Mouse (Mus musculus) lung, embryonic 14.5 days (tissue): Measurements from ENCODE around the gene Clcnkb. TPM values are rescaled to one million over a fixed set of nuclear protein-coding genes. Genes with fewer than 3 reads are reported as not detected.

ENCODE experiments used
- ATAC-seq: fragments of 200-750 bp; cut with Nextera tagmentation; 2 replicates; pipeline ENCODE4 v1.8.0; 2017; ENCODE audit warnings: mild to moderate bottlenecking, moderate TSS enrichment, moderate library complexity; ENCODE audit not compliant: insufficient read depth
- DNase-seq: peaks from one replicate; pipeline ENCODE4 v3.0.0-alpha.2; 2015
- H3K27ac ChIP-seq: fragments of 300-500 bp; sonication (generic); 2 replicates; pipeline ENCODE4 v1.5.1; 2014; ENCODE audit warnings: low read depth, mild to moderate bottlenecking, moderate library complexity
- H3K27me3 ChIP-seq: fragments of 300-500 bp; sonication (generic); 2 replicates; pipeline ENCODE4 v1.6.1; 2014; ENCODE audit warnings: low read length, control low read depth; ENCODE audit not compliant: insufficient read depth
- H3K36me3 ChIP-seq: fragments of 300-500 bp; sonication (generic); 2 replicates; pipeline ENCODE4 v1.6.1; 2014; ENCODE audit warnings: control low read depth; ENCODE audit not compliant: insufficient read depth
- H3K4me1 ChIP-seq: fragments of 300-500 bp; sonication (generic); 2 replicates; pipeline ENCODE4 v1.6.1; 2014; ENCODE audit warnings: antibody characterized with exemption, control low read depth; ENCODE audit not compliant: insufficient read depth
- H3K4me2 ChIP-seq: fragments of 300-500 bp; sonication (generic); 2 replicates; pipeline ENCODE4 v1.6.1; 2014; ENCODE audit warnings: mild to moderate bottlenecking
- H3K4me3 ChIP-seq: fragments of 300-500 bp; sonication (generic); 2 replicates; pipeline ENCODE4 v1.5.1; 2014; ENCODE audit warnings: low read depth, low read length
- H3K9ac ChIP-seq: fragments of 300-500 bp; sonication (generic); 2 replicates; pipeline ENCODE4 v1.6.1; 2014
- H3K9me3 ChIP-seq: fragments of 300-500 bp; sonication (generic); 2 replicates; pipeline ENCODE4 v1.6.1; 2016; ENCODE audit warnings: low read depth, low read length, control low read depth
- CTCF ChIP-seq: IDR thresholded peaks from 2 replicates; pipeline ENCODE4 v1.5.1; 2016; ENCODE audit warnings: antibody characterized with exemption, low read depth
- polyA plus RNA-seq: library from polyadenylated mRNA; unstranded; fragments of >200 nt; fragmentation: Nextera tagmentation; extraction: Ambion mirVana; gene quantifications from 2 replicates; pipeline ENCODE4 v1.2.1, GENCODE M21; 2014

Gene Clcnkb
- polyA plus RNA-seq, 1 experiment from 2014 or later, result not detected

- no peaks in the 10 kb centered on the region for H3K36me3 ChIP-seq
- H3K4me1 ChIP-seq, result no peaks in the 10 kb centered on the region
- no peak overlapping the region for H3K4me3 ChIP-seq
- H3K9ac ChIP-seq, result no peak overlapping the region
- no peaks in the 10 kb centered on the region for H3K9me3 ChIP-seq
- DNase-seq, result no peak
- no peak overlapping the region for H3K27ac ChIP-seq
- TF ChIP-seq CTCF, result no peak
- no peak for ATAC-seq
- no peaks in the 10 kb centered on the region for H3K27me3 ChIP-seq
- H3K4me2 ChIP-seq, result no peak overlapping the region
Measured at GRCm38 (mm10) chr4:141357811-141358210, 58.0 kb downstream of the Clcnkb start.

Other genes with a start within 250 kb of the Clcnkb start
- 5.3 and 6.3 TPM in 2 replicates for gene Rsg1, start 202.1 kb downstream of the Clcnkb start, polyA plus RNA-seq
- gene Arhgef19, start 176.5 kb downstream of the Clcnkb start, polyA plus RNA-seq, result 20.1 and 21.1 TPM in 2 replicates
- gene Epha2, start 114.8 kb downstream of the Clcnkb start, polyA plus RNA-seq, result 6.9 and 7.6 TPM in 2 replicates
- gene Fam131c, start 47.8 kb downstream of the Clcnkb start, polyA plus RNA-seq, result 3.2 and 4.2 TPM in 2 replicates
- 0.31 and 0.80 TPM in 2 replicates for gene Clcnka, start 17.3 kb downstream of the Clcnkb start, polyA plus RNA-seq
- 0.80 and 3.2 TPM in 2 replicates for gene Hspb7, start 4.8 kb upstream of the Clcnkb start, polyA plus RNA-seq
- gene Srarp, start 20.1 kb upstream of the Clcnkb start, polyA plus RNA-seq, result not detected in 2 replicates
- 27.2 and 30.6 TPM in 2 replicates for gene Zbtb17, start 28.6 kb upstream of the Clcnkb start, polyA plus RNA-seq
- 15.4 and 15.9 TPM in 2 replicates for gene Spen, start 122.6 kb upstream of the Clcnkb start, polyA plus RNA-seq
- gene Fblim1, start 190.1 kb upstream of the Clcnkb start, polyA plus RNA-seq, result 83.6 and 89.2 TPM in 2 replicates
- gene Tmem82, start 202.6 kb upstream of the Clcnkb start, polyA plus RNA-seq, result 0.38 and 0.50 TPM in 2 replicates
- not detected in 2 replicates for gene Slc25a34, start 207.8 kb upstream of the Clcnkb start, polyA plus RNA-seq
- gene Plekhm2, start 248.9 kb upstream of the Clcnkb start, polyA plus RNA-seq, result 5.1 and 5.4 TPM in 2 replicates